Mouse (Mus musculus): ENCODE measurements around the gene Rab3il1. TPM values are rescaled to one million over a fixed set of nuclear protein-coding genes. Genes with fewer than 3 reads are reported as not detected.

Rab3il1 gene
- total RNA-seq, 2 experiments from 2014 or later = 9.4 to 9.5 TPM

GRCm38 (mm10) chr19:10000330-10000729 is 1.1 kb upstream of the Rab3il1 start:
- no peak for DNase-seq (ENCODE audit: low spot score in 2 of 2)

DNA sequence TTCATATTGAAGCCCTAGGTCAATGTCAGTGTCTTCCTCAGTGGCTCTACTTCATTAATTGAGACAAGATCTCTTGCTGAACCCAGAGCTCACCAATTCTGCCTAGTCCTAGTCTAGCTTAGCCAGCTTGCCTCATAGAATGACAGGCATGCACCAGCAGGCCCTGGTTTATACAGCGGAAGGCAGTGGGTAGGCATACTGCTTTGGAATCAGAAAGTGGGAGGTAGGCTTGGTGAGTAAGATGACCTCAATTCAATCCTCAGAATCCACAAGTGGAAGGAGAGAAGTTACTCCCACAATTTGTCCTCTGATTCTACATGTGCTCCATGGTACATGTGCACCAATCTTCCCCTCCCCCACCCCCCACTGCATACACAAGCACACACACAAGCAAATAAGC is 2.2 kb downstream of the Rab3il1 start:
- peak in 1 of 2 experiments; percentile 48 for DNase-seq (ENCODE audit: low spot score in 2 of 2)
- intact Hi-C loops (cut with DNase I) = no loop called here

More at GRCm38 (mm10) chr19:10000330-10000729, 1.1 kb upstream of the Rab3il1 start:
- intact Hi-C loops (cut with DNase I) = loop anchor here (1.0 to 2.0 kb wide), 3 partner anchors 22 to 198 kb away; no protein-coding TSS in a partner anchor

DNA sequence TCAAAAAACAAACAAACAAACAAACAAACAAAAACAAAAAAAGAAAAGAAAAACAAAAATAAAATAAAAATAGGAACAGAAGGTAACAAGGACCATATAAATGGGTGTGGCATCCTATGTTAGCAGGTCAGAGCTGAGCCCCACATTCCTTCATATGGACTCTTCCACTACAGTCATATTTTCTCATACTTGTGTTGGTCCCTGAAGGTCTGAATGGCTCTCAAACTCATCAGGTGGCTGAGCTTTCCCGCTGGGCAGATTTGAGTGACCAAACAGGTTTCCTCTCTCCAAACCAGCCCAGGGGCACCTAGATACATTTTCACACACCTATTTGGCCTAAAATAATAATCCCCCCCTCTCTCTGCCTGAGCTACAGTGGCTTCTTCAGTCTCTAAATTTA is 9.9 kb downstream of the Rab3il1 start:
- DNase-seq (ENCODE audit: low spot score in 2 of 2) = no peak

GRCm38 (mm10) chr19:10012827-10013278 is 11.4 kb downstream of the Rab3il1 start:
- DNase-seq (ENCODE audit: low spot score in 2 of 2) = no peak
- intact Hi-C loops (cut with DNase I) = no loop called here

More for the DNA sequence above, 9.9 kb downstream of the Rab3il1 start:
- intact Hi-C loops (cut with DNase I) = no loop called here

GRCm38 (mm10) chr19:10013348-10013747 is 11.9 kb downstream of the Rab3il1 start:
- DNase-seq (ENCODE audit: low spot score in 2 of 2) = no peak
- intact Hi-C loops (cut with DNase I) = no loop called here

- no peak for DNase-seq (ENCODE audit: low spot score in 2 of 2)
- intact Hi-C loops (cut with DNase I) = no loop called here
These were observed 12.4 kb downstream of the Rab3il1 start for GRCm38 (mm10) chr19:10013913-10014312.

DNA sequence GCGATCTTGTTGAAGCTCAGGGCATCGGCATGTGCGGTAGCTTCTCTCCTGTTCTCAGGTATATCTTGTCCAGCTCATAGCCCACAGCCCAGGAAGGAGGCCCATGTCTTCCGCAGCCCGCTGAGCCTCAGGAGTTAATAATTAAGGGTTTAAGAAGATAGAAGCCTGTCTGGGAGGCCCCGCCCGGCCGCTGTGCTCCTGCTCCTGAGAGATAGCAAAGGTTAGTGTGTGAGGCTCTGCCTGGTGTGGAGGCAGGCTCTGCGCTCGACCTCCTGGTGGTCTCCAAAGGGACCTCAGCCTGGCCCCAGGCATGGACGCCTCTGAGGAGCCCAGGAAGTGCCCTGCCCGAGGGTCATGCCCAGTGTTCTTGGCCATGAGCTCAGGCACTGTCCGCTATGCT is 13.4 kb downstream of the Rab3il1 start:
- intact Hi-C loops (cut with DNase I) = no loop called here
- DNase-seq (ENCODE audit: low spot score in 2 of 2) = no peak

DNA sequence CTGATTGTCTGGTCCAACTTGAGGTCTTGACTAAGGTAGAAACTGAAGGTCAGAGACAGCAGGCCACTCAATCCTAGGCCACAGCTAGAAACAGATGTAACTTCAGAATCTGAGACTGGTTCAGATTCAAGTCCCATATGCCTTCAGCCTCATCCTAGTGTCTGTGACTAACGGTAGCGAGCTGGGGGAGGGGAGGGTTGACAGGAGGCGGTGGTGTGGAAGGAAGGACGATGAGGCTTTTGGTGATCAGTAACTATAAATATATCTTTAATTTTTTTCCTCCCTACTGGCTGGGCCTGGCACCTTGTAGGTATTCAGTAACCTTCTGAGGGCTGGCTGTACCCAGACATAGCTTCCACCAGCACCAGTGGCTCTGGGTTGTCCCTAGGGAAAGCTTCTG is 14.0 kb downstream of the Rab3il1 start:
- intact Hi-C loops (cut with DNase I) = no loop called here
- no peak for DNase-seq (ENCODE audit: low spot score in 2 of 2)

GRCm38 (mm10) chr19:10016151-10016550 is 14.7 kb downstream of the Rab3il1 start:
- DNase-seq (ENCODE audit: low spot score in 2 of 2) = no peak
- intact Hi-C loops (cut with DNase I) = no loop called here

DNA sequence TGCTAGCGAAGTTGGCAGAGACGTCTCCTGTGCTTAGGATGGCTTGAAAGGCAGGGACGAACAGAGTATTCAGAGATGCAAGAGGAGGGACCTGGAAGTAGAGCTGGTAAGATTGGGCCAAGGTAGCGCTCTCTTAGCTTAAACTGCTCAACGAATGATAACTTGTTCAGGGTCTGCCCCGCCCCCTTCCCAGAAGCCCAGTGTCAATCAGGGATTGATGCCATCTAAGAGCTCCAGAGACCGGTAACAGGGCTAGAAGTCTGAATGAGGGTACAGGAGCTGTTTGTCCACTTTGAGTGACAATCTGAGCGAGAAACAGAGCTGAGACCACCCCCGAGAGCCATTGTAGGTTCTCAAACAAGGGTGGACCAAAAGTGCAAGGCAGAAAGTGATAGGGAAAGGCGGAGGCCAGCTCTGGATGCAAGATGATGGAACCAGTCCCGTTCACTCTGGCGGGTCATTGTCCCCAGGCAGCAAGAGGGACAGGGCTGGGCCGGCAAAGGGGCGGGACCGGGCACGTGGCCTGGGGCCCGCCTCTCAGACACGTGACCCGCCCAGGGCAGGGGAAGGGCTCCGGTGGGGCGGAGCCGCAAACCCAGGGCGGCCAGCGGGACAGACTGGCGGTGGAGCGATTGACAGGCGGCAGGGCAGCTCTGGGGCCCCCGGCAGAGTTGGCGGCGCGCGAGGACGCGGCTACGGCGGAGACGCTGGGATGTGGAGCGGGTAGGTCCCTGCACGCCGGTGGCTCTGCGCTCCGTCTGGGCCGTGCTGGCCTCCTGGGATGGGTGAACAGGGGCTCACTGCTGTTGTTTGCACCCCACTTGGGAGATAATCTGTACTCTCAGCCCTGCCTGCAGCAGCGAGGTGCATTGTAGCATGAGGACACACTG is 16.4 kb downstream of the Rab3il1 start:
- DNase-seq (ENCODE audit: low spot score in 2 of 2) = peak; percentile 79 to 80
- intact Hi-C loops (cut with DNase I) = no loop called here

DNA sequence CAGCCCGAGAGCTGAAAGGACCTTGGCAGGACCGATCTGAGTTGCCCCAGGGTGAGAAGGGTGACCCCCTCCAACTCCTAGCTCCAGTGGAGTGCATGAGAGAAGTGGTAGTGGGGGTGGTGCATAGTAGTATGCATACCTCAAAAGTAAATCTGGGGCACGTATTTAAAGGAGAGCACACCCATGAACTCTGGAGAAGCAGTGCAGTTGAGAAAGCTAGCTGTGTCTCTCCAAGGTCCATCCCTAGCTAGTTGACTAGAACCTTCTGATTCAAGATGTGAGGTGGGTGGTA is 17.0 kb downstream of the Rab3il1 start:
- DNase-seq (ENCODE audit: low spot score in 2 of 2) = no peak
- intact Hi-C loops (cut with DNase I) = no loop called here

DNA sequence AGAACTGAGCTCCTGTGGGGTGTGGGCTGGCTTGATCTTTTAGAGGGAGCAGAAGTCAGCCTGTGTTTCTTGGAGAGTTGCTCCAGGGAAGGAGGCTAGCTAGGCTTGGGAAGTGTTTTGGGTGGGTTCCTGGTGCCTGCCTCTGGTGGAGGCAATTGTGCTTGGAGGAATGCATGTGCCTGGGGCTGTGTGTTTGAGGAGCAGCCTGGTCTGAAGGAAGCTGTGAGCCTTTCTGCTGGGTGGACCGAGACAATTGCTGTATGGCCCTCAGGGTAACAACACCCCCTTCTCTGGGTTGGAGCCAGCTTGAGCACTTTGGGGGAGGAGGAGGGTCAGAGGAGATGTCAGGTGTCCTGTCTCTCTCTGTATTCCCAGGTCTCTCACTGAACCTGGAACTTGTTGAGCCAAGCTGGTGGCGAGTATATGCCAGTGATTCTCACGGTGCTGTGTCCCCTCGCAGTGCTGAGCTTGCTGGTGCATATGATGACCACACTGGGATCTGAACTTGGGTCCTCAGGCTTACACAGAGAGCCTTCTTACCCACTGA is 17.8 kb downstream of the Rab3il1 start:
- DNase-seq (ENCODE audit: low spot score in 2 of 2) = no peak
- intact Hi-C loops (cut with DNase I) = no loop called here

- intact Hi-C loops (cut with DNase I) = loop anchor here (2.0 kb wide), 2 partner anchors 21 to 105 kb away; partner anchors contain the start of genes Best1 and Rab3il1
- no peak for DNase-seq (ENCODE audit: low spot score in 2 of 2)
These were observed 20.5 kb downstream of the Rab3il1 start for GRCm38 (mm10) chr19:10021981-10022380.

GRCm38 (mm10) chr19:10022414-10023303 is 21.2 kb downstream of the Rab3il1 start:
- intact Hi-C loops (cut with DNase I) = loop anchor here (2.0 kb wide), 2 partner anchors 22 to 106 kb away; partner anchors contain the start of genes Best1 and Rab3il1
- peak; percentile 54 to 72 for DNase-seq (ENCODE audit: low spot score in 2 of 2)

- DNase-seq (ENCODE audit: low spot score in 2 of 2) = no peak
- intact Hi-C loops (cut with DNase I) = loop anchor here (2.0 kb wide), 2 partner anchors 23 to 107 kb away; partner anchors contain the start of genes Best1 and Rab3il1
These were observed 21.9 kb downstream of the Rab3il1 start for GRCm38 (mm10) chr19:10023304-10023758.

- DNase-seq (ENCODE audit: low spot score in 2 of 2) = peak in 1 of 2 experiments; percentile 59
- intact Hi-C loops (cut with DNase I) = no loop called here
These were observed 23.9 kb downstream of the Rab3il1 start for GRCm38 (mm10) chr19:10025169-10025875.

GRCm38 (mm10) chr19:10029746-10030145 is 28.3 kb downstream of the Rab3il1 start:
- intact Hi-C loops (cut with DNase I) = no loop called here
- DNase-seq (ENCODE audit: low spot score in 2 of 2) = no peak

DNA sequence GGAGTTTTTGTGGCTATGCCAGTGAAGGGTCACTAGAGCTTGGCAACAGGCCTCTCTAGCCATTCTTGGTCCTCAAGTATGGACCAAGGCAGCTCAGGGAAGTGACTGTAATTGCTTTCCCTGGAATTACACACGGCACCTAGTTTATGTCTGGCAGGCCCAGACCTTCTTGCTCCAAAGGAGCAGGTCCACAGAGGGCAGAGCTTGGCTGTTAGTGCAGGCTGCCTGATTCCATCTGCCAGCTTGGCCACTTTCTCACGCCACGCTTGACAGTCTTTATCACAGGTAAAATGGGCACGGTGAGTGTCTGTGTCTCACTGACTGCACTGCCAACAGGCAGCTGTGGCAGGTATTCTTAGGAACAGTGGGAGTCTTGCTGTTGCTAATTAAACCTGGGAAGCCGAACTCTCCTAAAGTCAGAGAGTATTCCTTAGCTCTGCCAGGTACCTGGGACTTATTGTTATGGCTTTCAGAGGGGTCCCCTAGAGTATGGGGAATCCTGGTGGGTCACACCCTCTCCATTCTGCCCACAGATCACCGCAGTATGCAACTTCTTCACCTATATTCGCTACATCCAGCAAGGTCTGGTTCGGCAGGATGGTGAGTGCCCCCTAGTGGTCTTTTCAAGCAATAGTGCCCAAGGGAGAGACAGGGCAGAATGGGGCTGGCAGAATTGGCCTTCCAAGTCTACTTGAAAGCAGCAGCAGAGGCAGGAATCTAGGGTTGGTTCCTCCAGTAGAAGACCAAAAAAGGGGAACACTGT is 31.9 kb downstream of the Rab3il1 start:
- intact Hi-C loops (cut with DNase I) = no loop called here

More for the DNA sequence above, 31.9 kb downstream of the Rab3il1 start:
- DNase-seq (ENCODE audit: low spot score in 2 of 2) = peak; percentile 68 to 72
